Mouse (Mus musculus): ENCODE data around the gene Mbnl3. TPM values are rescaled to one million over a fixed set of nuclear protein-coding genes. Genes with fewer than 3 reads are reported as not detected.

Gene Mbnl3
- total RNA-seq (2014; fragmentation: Nextera tagmentation) (73.3 and 81.6 TPM in 2 replicates), total RNA-seq (2017) (33.0 and 40.4 TPM in 2 replicates), polyA plus RNA-seq (2012) (0.88 and 1.5 TPM in 2 replicates)

DNA sequence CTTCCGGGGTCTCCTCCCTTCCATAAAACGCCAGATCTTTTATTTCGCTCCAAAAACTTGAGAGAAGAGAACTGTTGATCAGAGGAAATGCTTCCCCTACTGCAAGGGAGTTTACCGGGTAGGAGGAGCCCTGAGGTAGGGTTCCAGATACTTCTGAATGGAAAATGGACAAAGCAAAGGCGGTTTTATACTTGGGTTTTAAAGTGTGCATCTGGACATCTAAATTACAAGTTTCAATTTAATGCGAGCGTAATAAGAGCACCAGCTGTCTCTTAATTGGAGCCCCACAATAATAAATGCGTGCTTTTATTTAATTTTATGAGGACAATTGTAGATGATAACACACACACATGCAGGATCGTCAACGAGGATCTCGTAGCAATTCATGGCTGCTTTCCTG lies at the start of gene Mbnl3:
Gene Mbnl3, minus strand, starts transcription at position 101 of the 400 bp plus-strand sequence.
- DNase-seq (ENCODE audit: low spot score) = no peak
- ATAC-seq (ENCODE audit: extremely low read depth, insufficient number of reproducible peaks, low FRiP score, poor library complexity, severe bottlenecking) = no peak
- H3K27me3 ChIP-seq (ENCODE audit: insufficient read depth, low read length) = no peaks in the 10 kb centered on the region
- TF ChIP-seq GATA1 (IDR thresholded peaks at IDR 0.05; ENCODE audit: borderline replicate concordance, low read length) = no peak
- H3K9me3 ChIP-seq (replicated peaks) = no peaks in the 10 kb centered on the region
- no peaks in the 10 kb centered on the region for H3K36me3 ChIP-seq (replicated peaks)
- peak within 1 kb of the TSS; percentile 75 for H3K4me3 ChIP-seq (ENCODE audit: low read depth, low read length)
- H3K4me1 ChIP-seq (ENCODE audit: insufficient read depth, low read depth, low read length) = peaks cover 7% of the 10 kb centered on the region; the same call in 1 of the 2 replicates

DNA sequence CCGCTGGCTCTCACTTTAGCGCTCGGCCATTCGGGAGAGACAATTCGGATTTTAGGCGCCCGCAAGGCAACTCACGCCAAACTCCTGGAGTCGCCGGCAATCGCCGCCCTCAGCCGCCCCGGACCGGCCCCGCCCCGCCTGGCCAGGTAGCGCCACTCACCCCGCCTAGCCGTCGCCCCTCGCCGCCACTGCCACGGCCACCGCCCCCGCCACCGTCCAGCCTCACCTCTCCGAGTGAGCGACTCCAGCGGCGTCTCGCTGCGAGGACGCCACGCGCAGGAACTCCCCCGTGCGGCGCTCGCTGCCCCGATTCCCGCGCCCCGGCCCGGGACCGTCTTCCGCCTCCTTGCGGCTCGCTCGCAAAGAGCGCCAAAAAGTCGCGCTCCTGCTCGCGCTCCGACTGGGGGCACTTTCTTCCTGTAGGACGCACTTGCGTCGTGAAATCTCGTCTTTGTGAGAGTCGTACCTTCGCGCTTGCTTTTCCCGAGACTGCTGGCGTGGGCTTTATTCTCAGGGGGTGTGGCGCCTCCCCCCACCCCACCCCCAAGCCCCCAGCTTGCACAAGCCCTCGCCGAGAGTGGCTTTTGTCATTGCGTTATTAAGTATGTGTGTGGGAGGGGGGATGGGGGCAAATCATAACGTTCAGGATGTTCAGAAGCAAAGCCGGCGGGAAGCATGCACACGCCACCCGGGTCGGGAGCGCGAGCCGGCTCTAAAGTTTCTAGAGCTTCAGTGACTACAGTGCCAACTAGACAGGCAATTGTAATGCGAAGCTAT lies 596 bp downstream of the Mbnl3 start:
- Histone ChIP-seq H3K9me3 (replicated peaks) (no peaks in the 10 kb centered on the region), H3K36me3 (replicated peaks) (no peaks in the 10 kb centered on the region), H3K4me3 (ENCODE audit: low read depth, low read length) (peak overlapping the region; percentile 75), H3K27me3 (ENCODE audit: insufficient read depth, low read length) (no peaks in the 10 kb centered on the region), H3K4me1 (ENCODE audit: insufficient read depth, low read depth, low read length) (peaks cover 7% of the 10 kb centered on the region; the same call in 1 of the 2 replicates)
- TF ChIP-seq GATA2 (IDR thresholded peaks at IDR 0.05; ENCODE audit: borderline replicate concordance, low read depth, low read length) (no peak), POLR2AphosphoS5 (IDR thresholded peaks at IDR 0.05; ENCODE audit: insufficient replicate concordance, low read depth, low read length) (no peak), CTCF (IDR thresholded peaks at IDR 0.05; ENCODE audit: low read depth, low read length) (no peak), GATA1 (IDR thresholded peaks at IDR 0.05; ENCODE audit: borderline replicate concordance, low read length) (no peak), TAL1 (conservative IDR thresholded peaks at IDR 0.05; ENCODE audit: low read depth, low read length) (no peak)
- ATAC-seq (ENCODE audit: extremely low read depth, insufficient number of reproducible peaks, low FRiP score, poor library complexity, severe bottlenecking) (no peak), DNase-seq (ENCODE audit: low spot score) (peak; percentile 8)

DNA sequence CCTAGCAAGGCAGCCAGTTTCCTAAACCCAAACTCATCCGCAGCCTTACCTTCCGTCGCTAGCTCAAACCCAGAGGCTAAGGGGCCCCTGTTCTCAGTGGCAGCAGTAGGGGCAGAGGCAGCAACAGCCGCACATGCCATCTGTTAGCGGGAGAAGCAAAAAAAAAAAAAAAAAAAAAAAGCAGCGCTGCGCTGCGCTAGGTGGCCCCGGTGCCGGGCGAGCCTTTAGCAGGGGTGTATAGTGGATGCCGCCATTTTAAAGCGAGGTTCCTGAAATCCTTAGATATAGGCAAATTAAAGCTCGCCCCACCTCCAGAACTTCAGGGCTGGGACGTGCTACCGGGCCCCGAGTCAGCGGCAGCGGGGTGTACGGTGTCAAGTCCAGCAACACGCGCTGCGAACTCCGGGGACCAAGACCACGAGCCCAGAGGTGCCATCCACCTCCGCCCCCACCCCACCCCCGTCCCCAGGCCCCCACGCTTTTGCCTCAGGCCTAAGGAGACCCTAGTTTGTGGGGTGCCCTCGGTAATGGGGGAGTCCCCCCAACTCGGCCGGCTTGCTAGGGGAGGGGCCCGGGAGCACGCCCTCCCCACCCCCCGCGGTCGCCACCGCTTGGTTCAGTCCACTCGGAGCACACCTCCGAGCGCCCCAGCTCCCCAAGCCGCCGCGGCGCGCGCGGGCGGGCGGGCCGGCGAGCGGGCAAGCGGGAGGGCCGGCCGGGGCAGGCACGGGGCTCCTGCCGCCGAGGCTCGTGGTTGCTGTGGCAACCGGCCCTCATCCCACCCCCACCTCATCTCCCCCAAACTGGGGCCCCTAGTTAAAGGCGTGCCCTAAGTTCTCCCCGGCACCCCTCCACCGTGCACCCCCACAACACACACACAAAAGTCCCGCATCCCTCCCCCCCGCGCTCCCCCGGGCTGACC lies 1.4 kb downstream of the Mbnl3 start:
- ATAC-seq (ENCODE audit: extremely low read depth, insufficient number of reproducible peaks, low FRiP score, poor library complexity, severe bottlenecking) = peak; percentile 71
- Histone ChIP-seq H3K4me1 (ENCODE audit: insufficient read depth, low read depth, low read length) (peaks cover 7% of the 10 kb centered on the region; the same call in 1 of the 2 replicates), H3K27me3 (ENCODE audit: insufficient read depth, low read length) (no peaks in the 10 kb centered on the region), H3K36me3 (replicated peaks) (no peaks in the 10 kb centered on the region), H3K9me3 (replicated peaks) (no peaks in the 10 kb centered on the region), H3K4me3 (ENCODE audit: low read depth, low read length) (peak overlapping the region; percentile 75)
- DNase-seq (ENCODE audit: low spot score) = peak; percentile 59
- TF ChIP-seq GATA1 (IDR thresholded peaks at IDR 0.05; ENCODE audit: borderline replicate concordance, low read length) (no peak), POLR2AphosphoS5 (IDR thresholded peaks at IDR 0.05; ENCODE audit: insufficient replicate concordance, low read depth, low read length) (no peak), TAL1 (conservative IDR thresholded peaks at IDR 0.05; ENCODE audit: low read depth, low read length) (no peak), CTCF (IDR thresholded peaks at IDR 0.05; ENCODE audit: low read depth, low read length) (no peak), GATA2 (IDR thresholded peaks at IDR 0.05; ENCODE audit: borderline replicate concordance, low read depth, low read length) (no peak)

DNA sequence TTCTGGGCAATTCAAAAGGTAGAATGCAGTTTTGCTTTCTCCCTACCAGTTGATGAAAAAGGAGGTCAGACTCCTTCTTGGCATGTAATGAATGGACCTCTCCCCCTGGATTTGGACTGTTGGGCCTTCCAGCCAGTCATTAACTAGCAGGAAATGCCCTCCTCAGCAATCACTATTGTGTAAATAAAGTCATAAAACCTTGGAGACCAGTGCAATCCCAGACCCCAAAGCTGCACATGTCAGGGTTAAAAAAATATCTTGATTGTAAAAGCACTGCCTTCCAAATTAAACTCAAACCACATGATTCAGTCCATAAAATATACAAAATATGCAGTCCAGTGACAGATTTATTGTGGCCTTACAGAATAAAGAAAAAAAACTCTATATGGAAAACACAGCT lies 9.3 kb downstream of the Mbnl3 start:
- no peaks in the 10 kb centered on the region for H3K9me3 ChIP-seq (replicated peaks)
- no peak for ATAC-seq (ENCODE audit: extremely low read depth, insufficient number of reproducible peaks, low FRiP score, poor library complexity, severe bottlenecking)

DNA sequence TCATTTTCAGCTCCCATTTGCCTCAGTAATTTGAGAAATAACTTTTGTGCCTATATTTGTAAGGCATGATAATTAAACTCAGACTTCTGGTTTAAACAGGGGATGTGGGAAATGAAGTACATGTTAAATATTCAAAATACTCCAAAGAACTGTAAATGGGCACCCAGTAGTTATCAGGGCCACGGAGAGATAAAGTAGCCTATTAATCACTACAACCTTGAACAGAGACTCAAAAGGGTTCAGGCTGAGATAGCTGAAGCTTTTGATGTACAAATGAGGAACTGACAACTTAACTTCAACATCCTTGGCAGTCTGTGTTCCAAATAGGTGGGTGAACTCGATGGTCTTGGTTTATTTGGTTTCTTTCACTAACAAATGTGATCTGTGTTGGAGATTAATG lies 34.4 kb downstream of the Mbnl3 start:
- Histone ChIP-seq H3K36me3 (replicated peaks) (peaks cover 2% of the 10 kb centered on the region), H3K4me3 (ENCODE audit: low read depth, low read length) (no peak overlapping the region), H3K27me3 (ENCODE audit: insufficient read depth, low read length) (no peaks in the 10 kb centered on the region), H3K4me1 (ENCODE audit: insufficient read depth, low read depth, low read length) (peaks cover 20% of the 10 kb centered on the region; the same call in 1 of the 2 replicates), H3K9me3 (replicated peaks) (no peaks in the 10 kb centered on the region)
- no peak for ATAC-seq (ENCODE audit: extremely low read depth, insufficient number of reproducible peaks, low FRiP score, poor library complexity, severe bottlenecking)
- TF ChIP-seq GATA1 (IDR thresholded peaks at IDR 0.05; ENCODE audit: borderline replicate concordance, low read length) (no peak), TAL1 (conservative IDR thresholded peaks at IDR 0.05; ENCODE audit: low read depth, low read length) (no peak), CTCF (IDR thresholded peaks at IDR 0.05; ENCODE audit: low read depth, low read length) (no peak), POLR2AphosphoS5 (IDR thresholded peaks at IDR 0.05; ENCODE audit: insufficient replicate concordance, low read depth, low read length) (no peak), GATA2 (IDR thresholded peaks at IDR 0.05; ENCODE audit: borderline replicate concordance, low read depth, low read length) (no peak)
- DNase-seq (ENCODE audit: low spot score) = no peak

More for the DNA sequence above, 9.3 kb downstream of the Mbnl3 start:
- H3K27me3 ChIP-seq (ENCODE audit: insufficient read depth, low read length) = no peaks in the 10 kb centered on the region
- H3K4me1 ChIP-seq (ENCODE audit: insufficient read depth, low read depth, low read length) = 0 out of 2 replicates have a peak, but pooled peaks cover 2% of the 10 kb centered on the region
- peaks cover 9% of the 10 kb centered on the region for H3K36me3 ChIP-seq (replicated peaks)
- TF ChIP-seq GATA1 (IDR thresholded peaks at IDR 0.05; ENCODE audit: borderline replicate concordance, low read length) (no peak), POLR2AphosphoS5 (IDR thresholded peaks at IDR 0.05; ENCODE audit: insufficient replicate concordance, low read depth, low read length) (no peak), GATA2 (IDR thresholded peaks at IDR 0.05; ENCODE audit: borderline replicate concordance, low read depth, low read length) (no peak), TAL1 (conservative IDR thresholded peaks at IDR 0.05; ENCODE audit: low read depth, low read length) (no peak), CTCF (IDR thresholded peaks at IDR 0.05; ENCODE audit: low read depth, low read length) (no peak)
- no peak overlapping the region for H3K4me3 ChIP-seq (ENCODE audit: low read depth, low read length)
- no peak for DNase-seq (ENCODE audit: low spot score)

DNA sequence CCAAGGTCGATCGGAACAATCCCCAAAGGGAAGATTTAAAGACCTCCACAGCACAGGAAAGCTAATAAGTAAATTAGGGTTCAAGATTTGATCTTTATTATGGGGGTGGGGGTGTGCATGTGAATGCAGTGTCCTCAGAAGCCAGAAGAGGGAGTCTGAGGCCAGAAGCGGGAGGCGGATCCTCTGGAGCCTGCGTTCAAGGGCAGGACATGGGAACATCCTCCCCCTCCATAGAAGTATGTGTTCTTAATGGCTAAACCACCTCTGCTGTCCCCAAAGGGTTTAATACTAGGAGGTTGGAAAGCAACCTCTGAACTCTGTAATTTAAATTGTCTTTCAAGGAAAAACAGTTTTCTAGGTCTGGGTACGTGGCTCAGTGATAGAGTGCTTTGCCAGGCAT lies 34.9 kb downstream of the Mbnl3 start:
- Histone ChIP-seq H3K36me3 (replicated peaks) (peaks cover 2% of the 10 kb centered on the region), H3K4me3 (ENCODE audit: low read depth, low read length) (no peak overlapping the region), H3K27me3 (ENCODE audit: insufficient read depth, low read length) (no peaks in the 10 kb centered on the region), H3K4me1 (ENCODE audit: insufficient read depth, low read depth, low read length) (peaks cover 20% of the 10 kb centered on the region; the same call in 1 of the 2 replicates), H3K9me3 (replicated peaks) (no peaks in the 10 kb centered on the region)
- TF ChIP-seq GATA1 (IDR thresholded peaks at IDR 0.05; ENCODE audit: borderline replicate concordance, low read length) (no peak), GATA2 (IDR thresholded peaks at IDR 0.05; ENCODE audit: borderline replicate concordance, low read depth, low read length) (no peak), CTCF (IDR thresholded peaks at IDR 0.05; ENCODE audit: low read depth, low read length) (no peak), POLR2AphosphoS5 (IDR thresholded peaks at IDR 0.05; ENCODE audit: insufficient replicate concordance, low read depth, low read length) (no peak), TAL1 (conservative IDR thresholded peaks at IDR 0.05; ENCODE audit: low read depth, low read length) (no peak)
- DNase-seq (ENCODE audit: low spot score) (no peak), ATAC-seq (ENCODE audit: extremely low read depth, insufficient number of reproducible peaks, low FRiP score, poor library complexity, severe bottlenecking) (no peak)

All from G1E (cell line).